Mouse (Mus musculus) c-Kit-positive CD71-positive TER-119-negative erythroid progenitor cells, embryonic 14.5 days (primary cell): Measurements from ENCODE around the gene Ier5.

Source experiments
- DNase-seq: peaks from one replicate; pipeline ENCODE4 v3.0.0-alpha.2; 2013; ENCODE audit warnings: low read depth

Gene Ier5

GRCm38 (mm10) chr1:155098486-155099279 lies 753 bp downstream of the Ier5 start:
- peak; percentile 27 for DNase-seq

GRCm38 (mm10) chr1:155097931-155098485 lies 1.4 kb downstream of the Ier5 start:
- DNase-seq = peak; percentile 53

GRCm38 (mm10) chr1:155097354-155097753 lies 2.1 kb downstream of the Ier5 start:
- peak; percentile 86 for DNase-seq

- no peak for DNase-seq
Measured at GRCm38 (mm10) chr1:155096620-155097261, 2.7 kb downstream of the Ier5 start.

GRCm38 (mm10) chr1:155093971-155094707 lies 5.3 kb downstream of the Ier5 start:
- DNase-seq = no peak

- DNase-seq = no peak
Measured at GRCm38 (mm10) chr1:155093145-155093791, 6.2 kb downstream of the Ier5 start.

GRCm38 (mm10) chr1:155091842-155092800 lies 7.3 kb downstream of the Ier5 start:
- no peak for DNase-seq

- no peak for DNase-seq
Measured at GRCm38 (mm10) chr1:155091374-155091841, 8.0 kb downstream of the Ier5 start.

- no peak for DNase-seq
Measured at GRCm38 (mm10) chr1:155090736-155091135, 8.7 kb downstream of the Ier5 start.

GRCm38 (mm10) chr1:155090327-155090726 lies 9.1 kb downstream of the Ier5 start:
- no peak for DNase-seq

- DNase-seq = no peak
Measured at GRCm38 (mm10) chr1:155088847-155089603, 10.4 kb downstream of the Ier5 start.

- no peak for DNase-seq
Measured at GRCm38 (mm10) chr1:155088046-155088445, 11.4 kb downstream of the Ier5 start.

GRCm38 (mm10) chr1:155086893-155087292 lies 12.5 kb downstream of the Ier5 start:
- no peak for DNase-seq

- no peak for DNase-seq
Measured at GRCm38 (mm10) chr1:155086416-155086815, 13.0 kb downstream of the Ier5 start.

- no peak for DNase-seq
Measured at GRCm38 (mm10) chr1:155084839-155085238, 14.6 kb downstream of the Ier5 start.

- peak; percentile 52 for DNase-seq
Measured at GRCm38 (mm10) chr1:155083271-155084265, 15.9 kb downstream of the Ier5 start.

GRCm38 (mm10) chr1:155082965-155083268 lies 16.5 kb downstream of the Ier5 start:
- no peak for DNase-seq

- DNase-seq = no peak
Measured at GRCm38 (mm10) chr1:155082158-155082964, 17.1 kb downstream of the Ier5 start.
